Mouse (Mus musculus) small intestine, adult 2 months (tissue): Measurements from ENCODE around the gene Ski. TPM values are rescaled to one million over a fixed set of nuclear protein-coding genes. Genes with fewer than 3 reads are reported as not detected.

ENCODE experiments used
- H3K27ac ChIP-seq: fragments of 200-500 bp; 2 replicates; pipeline ENCODE4 v1.5.1; 2012; ENCODE audit warnings: low read depth, low read length, control low read depth, inconsistent platforms; ENCODE audit not compliant: insufficient read depth
- H3K27me3 ChIP-seq: fragments of 200-500 bp; 2 replicates; pipeline ENCODE4 v1.6.1; 2012; ENCODE audit warnings: mild to moderate bottlenecking, moderate library complexity, low read length, inconsistent platforms; ENCODE audit not compliant: control insufficient read depth, insufficient read depth
- H3K36me3 ChIP-seq: fragments of 200-500 bp; 2 replicates; pipeline ENCODE4 v1.6.1; 2012; ENCODE audit warnings: mild to moderate bottlenecking, low read length, control low read depth, inconsistent platforms; ENCODE audit not compliant: control insufficient read depth, insufficient read depth
- H3K4me1 ChIP-seq: fragments of 200-500 bp; 2 replicates; pipeline ENCODE4 v1.6.1; 2012; ENCODE audit warnings: low read length, inconsistent platforms, mixed read lengths; ENCODE audit not compliant: control insufficient read depth, insufficient read depth, insufficient read length
- H3K4me3 ChIP-seq: fragments of 200-500 bp; 2 replicates; pipeline ENCODE4 v1.5.1; 2012; ENCODE audit warnings: low read depth, mild to moderate bottlenecking, control low read depth, inconsistent platforms, low read length, moderate library complexity
- CTCF ChIP-seq: fragments of 200-500 bp; IDR thresholded peaks from 2 replicates; pipeline ENCODE4 v1.5.1; 2012; ENCODE audit warnings: low read depth, mild to moderate bottlenecking, control low read depth, inconsistent platforms, low read length, moderate library complexity, mixed read lengths; ENCODE audit not compliant: insufficient replicate concordance, insufficient read length; ENCODE audit errors: extremely low read depth
- POLR2A ChIP-seq: fragments of 200-500 bp; IDR thresholded peaks from 2 replicates; pipeline ENCODE4 v1.6.1; 2012; ENCODE audit warnings: low read depth, mild to moderate bottlenecking, control low read depth, inconsistent platforms, low read length, moderate library complexity
- WGBS: fragments of 180-500 bp; shearing (Covaris S2); methylation state at CpG from one replicate; pipeline ENCODE4 v1.1.7; 2018; 5-methylcytosine and 5-hydroxymethylcytosine counted together
- polyA plus RNA-seq: library from polyadenylated mRNA; depleted of rRNA; stranded (reverse); fragments of >200 nt; gene quantifications from 2 replicates; pipeline ENCODE4 v1.2.3, GENCODE M21; 2012

The Ski gene
- polyA plus RNA-seq, 1 experiment = 48.0 TPM

GRCm38 (mm10) chr4:155233878-155234277 is 11.5 kb upstream of the Ski start:
- no peak for TF ChIP-seq POLR2A
- 70% methylated on average over 10 of the region's 10 CpGs for WGBS
- no peaks in the 10 kb centered on the region for H3K27me3 ChIP-seq
- no peaks in the 10 kb centered on the region for H3K36me3 ChIP-seq
- H3K27ac ChIP-seq = peak overlapping the region; percentile 94
- H3K4me3 ChIP-seq = no peak overlapping the region
- H3K4me1 ChIP-seq = peaks cover 39% of the 10 kb centered on the region

- 42% methylated on average over 5 of the region's 5 CpGs for WGBS
- Histone ChIP-seq H3K36me3 (no peaks in the 10 kb centered on the region), H3K4me1 (peaks cover 6% of the 10 kb centered on the region), H3K27ac (no peak overlapping the region), H3K4me3 (no peak overlapping the region), H3K27me3 (no peaks in the 10 kb centered on the region)
- TF ChIP-seq POLR2A = no peak
- TF ChIP-seq CTCF = no peak
Measured at GRCm38 (mm10) chr4:155228461-155228860, 6.1 kb upstream of the Ski start.

GRCm38 (mm10) chr4:155227986-155228385 is 5.6 kb upstream of the Ski start:
- WGBS = 70% methylated on average over 4 of the region's 4 CpGs
- Histone ChIP-seq H3K36me3 (no peaks in the 10 kb centered on the region), H3K4me1 (peaks cover 6% of the 10 kb centered on the region; the same call in 1 of the 2 replicates), H3K4me3 (no peak overlapping the region), H3K27me3 (no peaks in the 10 kb centered on the region), H3K27ac (no peak overlapping the region)
- TF ChIP-seq CTCF (no peak), POLR2A (no peak)

- Histone ChIP-seq H3K36me3 (no peaks in the 10 kb centered on the region), H3K4me1 (peaks cover 6% of the 10 kb centered on the region; the same call in 1 of the 2 replicates), H3K27me3 (no peaks in the 10 kb centered on the region), H3K4me3 (no peak overlapping the region), H3K27ac (no peak overlapping the region)
- 92% methylated on average over 5 of the region's 5 CpGs for WGBS
- TF ChIP-seq POLR2A (no peak), CTCF (no peak)
Measured at GRCm38 (mm10) chr4:155225918-155226317, 3.5 kb upstream of the Ski start.

- H3K27ac ChIP-seq = peak overlapping the region; percentile 93
- WGBS = 36% methylated on average over 20 of the region's 20 CpGs
- no peak for TF ChIP-seq POLR2A
- no peak for TF ChIP-seq CTCF
Measured at GRCm38 (mm10) chr4:155223594-155224528, 1.5 kb upstream of the Ski start.

GRCm38 (mm10) chr4:155222841-155223593 is 625 bp upstream of the Ski start:
- Histone ChIP-seq H3K36me3 (no peaks in the 10 kb centered on the region), H3K27me3 (no peaks in the 10 kb centered on the region), H3K27ac (peak overlapping the region; percentile 93), H3K4me1 (peaks cover 27% of the 10 kb centered on the region), H3K4me3 (peak overlapping the region; percentile 71)
- TF ChIP-seq POLR2A (peak; percentile 81), CTCF (no peak)
- WGBS = 9% methylated on average over 114 of the region's 116 CpGs

More at GRCm38 (mm10) chr4:155223594-155224528, 1.5 kb upstream of the Ski start:
- H3K4me3 ChIP-seq = peak overlapping the region; percentile 71
- peaks cover 19% of the 10 kb centered on the region for H3K4me1 ChIP-seq
- H3K36me3 ChIP-seq = no peaks in the 10 kb centered on the region
- H3K27me3 ChIP-seq = no peaks in the 10 kb centered on the region
